ENCODE assay signal across 22 mouse cellular contexts in the genomic region with DNA sequence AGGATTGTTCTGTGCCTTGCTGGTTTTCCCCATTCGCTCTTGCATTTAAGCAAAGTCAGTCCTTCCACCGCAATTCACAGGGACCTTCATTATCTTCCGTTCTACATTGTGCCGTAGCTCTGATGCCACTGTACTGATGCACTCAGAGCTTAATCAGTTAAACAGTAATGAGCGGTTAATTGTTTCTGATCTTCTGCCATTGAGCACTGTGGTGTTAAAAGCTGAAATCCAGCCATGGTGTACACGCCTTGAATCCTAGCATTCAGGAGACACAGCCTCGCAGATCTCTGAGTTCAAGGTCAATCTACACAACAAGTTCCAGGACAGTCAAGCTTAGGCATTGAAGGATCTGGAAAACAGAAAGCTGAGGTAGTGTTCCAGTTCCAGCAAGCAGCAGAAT.
DNase-seq lines count a peak whose midpoint lies in the region; ATAC-seq lines count a peak whose summit lies in the region.
"Had no signal": no experiment of that assay in that cellular context is flagged by ENCODE, and none has a peak within 500 bp of the region (broad histone marks: within the 10 kb centered on the region; RNA-seq: fewer than 3 reads in every experiment).

No protein-coding gene starts in this region.

- no peak overlapping the region for H3K4me2 ChIP-seq in hindbrain, embryonic 16.5 days (ENCODE audit: low read length)
- H3K4me2 ChIP-seq: embryonic facial prominence, embryonic 12.5 days; embryonic facial prominence, embryonic 15.5 days; heart, embryonic 11.5 days; hindbrain, embryonic 12.5 days; intestine, embryonic 15.5 days had no signal

- WGBS in hindbrain, embryonic 16.5 days: 63% methylated on average over 7 of the region's 7 CpGs
- 91% methylated on average over 7 of the region's 7 CpGs for WGBS in hindbrain, embryonic 10.5 days
- 91% methylated on average over 7 of the region's 7 CpGs for WGBS in embryonic facial prominence, embryonic 10.5 days

- no peaks in the 10 kb centered on the region for H3K36me3 ChIP-seq in hindbrain, embryonic 16.5 days (ENCODE audit: control insufficient read depth, insufficient read depth, low read length)
- no peaks in the 10 kb centered on the region for H3K36me3 ChIP-seq in hindbrain, embryonic 10.5 days
- no peaks in the 10 kb centered on the region for H3K36me3 ChIP-seq in embryonic facial prominence, embryonic 10.5 days (replicated peaks)
- H3K36me3 ChIP-seq: embryonic facial prominence, embryonic 12.5 days; embryonic facial prominence, embryonic 15.5 days; hindbrain, embryonic 12.5 days; intestine, embryonic 15.5 days had no signal

- no peaks in the 10 kb centered on the region for H3K27me3 ChIP-seq in hindbrain, embryonic 16.5 days (replicated peaks; ENCODE audit: control insufficient read depth, insufficient read depth, low read length)
- H3K27me3 ChIP-seq in hindbrain, embryonic 10.5 days (ENCODE audit: insufficient read depth, poor library complexity, severe bottlenecking): no peaks in the 10 kb centered on the region
- no peaks in the 10 kb centered on the region for H3K27me3 ChIP-seq in embryonic facial prominence, embryonic 10.5 days (replicated peaks; ENCODE audit: low read depth, poor library complexity, severe bottlenecking)
- H3K27me3 ChIP-seq: embryonic facial prominence, embryonic 12.5 days; embryonic facial prominence, embryonic 15.5 days; hindbrain, embryonic 12.5 days; intestine, embryonic 15.5 days had no signal

- no peak for DNase-seq in hindbrain, embryonic 10.5 days (ENCODE audit: low spot score)
- peak; percentile 51 for DNase-seq in Muller cell, postnatal 12 days (ENCODE audit: inconsistent ontology term)
- DNase-seq in ZHBTc4 (ENCODE audit: low read depth, low spot score): peak; percentile 42
- peak; percentile 84 for DNase-seq in retina, postnatal 1 day
- DNase-seq in ovary, adult 18-20 months (ENCODE audit: low spot score): no peak
- DNase-seq in embryonic facial prominence, embryonic 10.5 days (ENCODE audit: low spot score): no peak
- DNase-seq: adrenal gland, postnatal 14 days; cerebellum, adult 11-12 months; cerebellum, adult 8-10 months; gastrocnemius, adult 2 months; gastrocnemius, postnatal 14 days; heart, adult 11 months; kidney, adult 11 months had no signal

- no peak overlapping the region for H3K9ac ChIP-seq in hindbrain, embryonic 16.5 days (ENCODE audit: low read depth, low read length)
- H3K9ac ChIP-seq: embryonic facial prominence, embryonic 12.5 days; embryonic facial prominence, embryonic 15.5 days; forebrain, postnatal 0 days; hindbrain, embryonic 12.5 days; intestine, embryonic 15.5 days had no signal

- ATAC-seq in hindbrain, embryonic 16.5 days: 0 out of 2 replicates have a peak, but pooled peaks have one; percentile 12
- ATAC-seq: CD4-positive, CD25-positive, alpha-beta regulatory T cell, adult 4 months; forebrain, embryonic 14.5 days; intestine, embryonic 15.5 days had no signal

- H3K27ac ChIP-seq in hindbrain, embryonic 16.5 days (ENCODE audit: low read depth, low read length): no peak overlapping the region
- no peak overlapping the region for H3K27ac ChIP-seq in hindbrain, embryonic 10.5 days
- H3K27ac ChIP-seq in embryonic facial prominence, embryonic 10.5 days (replicated peaks): no peak overlapping the region
- H3K27ac ChIP-seq: embryonic facial prominence, embryonic 12.5 days; embryonic facial prominence, embryonic 15.5 days; gastrocnemius, adult 2 months; hindbrain, embryonic 12.5 days; intestine, embryonic 15.5 days had no signal

- peaks cover 11% of the 10 kb centered on the region for H3K4me1 ChIP-seq in hindbrain, embryonic 16.5 days (ENCODE audit: control insufficient read depth, insufficient read depth, low read depth, low read length)
- peaks cover 33% of the 10 kb centered on the region for H3K4me1 ChIP-seq in hindbrain, embryonic 10.5 days (replicated peaks)
- peaks cover 22% of the 10 kb centered on the region for H3K4me1 ChIP-seq in embryonic facial prominence, embryonic 10.5 days

- no peak overlapping the region for H3K4me3 ChIP-seq in hindbrain, embryonic 16.5 days (ENCODE audit: low read length)
- no peak overlapping the region for H3K4me3 ChIP-seq in hindbrain, embryonic 10.5 days
- H3K4me3 ChIP-seq in embryonic facial prominence, embryonic 10.5 days: no peak overlapping the region
- H3K4me3 ChIP-seq: embryonic facial prominence, embryonic 12.5 days; embryonic facial prominence, embryonic 15.5 days; gastrocnemius, adult 2 months; hindbrain, embryonic 12.5 days; intestine, embryonic 15.5 days had no signal

- no peaks in the 10 kb centered on the region for H3K9me3 ChIP-seq in hindbrain, embryonic 16.5 days (ENCODE audit: control insufficient read depth, low read length)
- no peaks in the 10 kb centered on the region for H3K9me3 ChIP-seq in hindbrain, embryonic 10.5 days
- no peaks in the 10 kb centered on the region for H3K9me3 ChIP-seq in embryonic facial prominence, embryonic 10.5 days
- H3K9me3 ChIP-seq: embryonic facial prominence, embryonic 12.5 days; embryonic facial prominence, embryonic 15.5 days; hindbrain, embryonic 12.5 days; intestine, embryonic 15.5 days had no signal

Comparison
In these comparisons a context has a peak if more than half of its experiments do, and no peak if none do; other contexts are left out.
1. DNase-seq: peak in Muller cell, postnatal 12 days (single experiment), ZHBTc4 (single experiment) and retina, postnatal 1 day (single experiment); none in hindbrain, embryonic 10.5 days (single experiment), ovary, adult 18-20 months (single experiment) and embryonic facial prominence, embryonic 10.5 days (single experiment).